Mouse (Mus musculus): ENCODE measurements around the gene Cacng8. TPM values are rescaled to one million over a fixed set of nuclear protein-coding genes. Genes with fewer than 3 reads are reported as not detected.

Cacng8 gene
- polyA plus RNA-seq, 1 experiment from 2014 or later, result 0.10 TPM

GRCm38 (mm10) chr7:3366705-3367516 lies 23.6 kb upstream of the Cacng8 start:
- no peaks in the 10 kb centered on the region; the same call in none of the 2 replicates for H3K4me1 ChIP-seq (replicated peaks)
- WGBS (ENCODE audit: insufficient replicate concordance), result 3% methylated on average over 42 of the region's 42 CpGs
- no peak overlapping the region for H3K27ac ChIP-seq
- H3K4me2 ChIP-seq, result peak overlapping the region; percentile 4; the same call in 1 of the 2 replicates
- H3K36me3 ChIP-seq, result no peaks in the 10 kb centered on the region
- ATAC-seq (ENCODE audit: low read depth) (no peak), DNase-seq (no peak)
- no peak overlapping the region for H3K9ac ChIP-seq
- H3K27me3 ChIP-seq, result peaks cover 39% of the 10 kb centered on the region
- H3K4me3 ChIP-seq (replicated peaks), result no peak overlapping the region
- no peaks in the 10 kb centered on the region for H3K9me3 ChIP-seq (replicated peaks)

GRCm38 (mm10) chr7:3367569-3367968 lies 22.9 kb upstream of the Cacng8 start:
- Histone ChIP-seq H3K4me2 (0 out of 2 replicates have a peak overlapping the region, but pooled peaks have one; percentile 12), H3K4me3 (replicated peaks) (no peak overlapping the region), H3K9ac (no peak overlapping the region), H3K4me1 (replicated peaks) (no peaks in the 10 kb centered on the region; the same call in none of the 2 replicates), H3K27me3 (peaks cover 39% of the 10 kb centered on the region), H3K9me3 (replicated peaks) (no peaks in the 10 kb centered on the region), H3K36me3 (no peaks in the 10 kb centered on the region), H3K27ac (no peak overlapping the region)
- DNase-seq, result no peak
- 2% methylated on average over 10 of the region's 11 CpGs for WGBS (ENCODE audit: insufficient replicate concordance)
- ATAC-seq (ENCODE audit: low read depth), result no peak

DNA sequence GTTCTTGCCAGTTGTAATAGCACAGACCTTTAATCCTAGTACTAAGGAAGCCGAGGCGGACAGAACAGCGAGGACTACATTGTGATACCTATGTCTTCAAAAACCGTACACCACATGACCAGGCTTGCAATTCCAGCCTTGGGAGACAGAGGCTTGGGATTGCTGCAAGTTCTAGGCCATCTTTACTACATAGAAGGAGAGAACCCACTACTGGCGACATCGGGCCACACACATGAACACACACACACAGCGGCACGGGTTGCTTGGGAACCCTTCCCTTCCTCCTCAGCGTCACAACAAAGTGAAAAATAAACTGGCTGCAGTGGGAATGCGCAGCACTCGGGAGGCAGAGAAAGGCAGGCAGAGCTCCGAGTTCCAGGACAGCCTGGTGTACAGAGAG lies 22.2 kb upstream of the Cacng8 start:
- ATAC-seq (ENCODE audit: low read depth), result no peak

DNA sequence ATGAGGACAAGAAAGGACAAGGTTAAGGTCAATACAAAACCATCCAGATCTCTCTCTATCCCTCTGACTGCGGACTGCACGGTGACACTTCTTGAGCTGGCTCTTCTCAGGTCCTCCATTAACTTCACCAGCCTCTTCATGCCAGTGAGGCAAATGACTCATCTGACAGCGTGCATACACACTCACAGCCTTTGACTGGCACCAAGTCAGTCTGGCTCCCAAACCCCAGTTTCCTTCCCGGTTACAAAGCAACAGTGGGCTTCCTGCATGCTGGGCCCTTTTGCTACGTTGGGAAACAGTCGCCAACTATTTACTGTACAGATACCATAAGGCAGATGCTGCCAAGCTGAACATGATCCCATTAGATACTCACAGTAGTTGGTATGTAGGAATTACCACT lies 21.3 kb upstream of the Cacng8 start:
- H3K9me3 ChIP-seq (replicated peaks), result no peaks in the 10 kb centered on the region
- ATAC-seq (ENCODE audit: low read depth) (no peak), DNase-seq (no peak)
- H3K4me3 ChIP-seq (replicated peaks), result no peak overlapping the region
- no peak overlapping the region for H3K27ac ChIP-seq
- H3K4me2 ChIP-seq, result no peak overlapping the region
- peaks cover 39% of the 10 kb centered on the region for H3K27me3 ChIP-seq
- H3K4me1 ChIP-seq (replicated peaks), result no peaks in the 10 kb centered on the region; the same call in none of the 2 replicates
- H3K9ac ChIP-seq, result no peak overlapping the region
- no peaks in the 10 kb centered on the region for H3K36me3 ChIP-seq
- 39% methylated on average over 6 of the region's 6 CpGs for whole genome bisulfite sequencing (ENCODE audit: insufficient replicate concordance)

More for the DNA sequence above, 22.2 kb upstream of the Cacng8 start:
- Histone ChIP-seq H3K4me3 (replicated peaks) (no peak overlapping the region), H3K4me1 (replicated peaks) (no peaks in the 10 kb centered on the region; the same call in none of the 2 replicates), H3K9me3 (replicated peaks) (no peaks in the 10 kb centered on the region), H3K9ac (no peak overlapping the region), H3K27me3 (peaks cover 39% of the 10 kb centered on the region), H3K27ac (no peak overlapping the region), H3K36me3 (no peaks in the 10 kb centered on the region), H3K4me2 (no peak overlapping the region)
- DNase-seq, result no peak
- 21% methylated on average over 12 of the region's 12 CpGs for WGBS (ENCODE audit: insufficient replicate concordance)

DNA sequence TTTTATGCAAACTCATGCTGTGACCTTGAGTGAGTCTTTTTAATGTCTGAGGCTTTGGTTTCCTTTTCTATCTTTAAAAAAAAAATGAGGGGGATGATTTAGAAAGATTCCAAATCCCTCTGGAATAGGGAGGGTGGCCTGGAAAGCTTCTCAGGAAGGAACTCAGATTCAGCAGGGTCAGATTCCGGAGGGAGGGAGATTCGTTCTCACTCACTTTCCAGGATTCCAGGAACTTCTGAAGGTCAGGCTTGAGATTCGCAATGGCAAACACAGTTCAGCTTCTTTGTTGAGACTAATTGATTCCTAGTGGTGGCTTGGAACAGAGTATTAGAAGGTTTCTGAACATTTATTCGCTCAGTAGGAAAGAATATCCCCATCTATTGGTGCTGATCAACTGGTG lies 20.1 kb upstream of the Cacng8 start:
- Histone ChIP-seq H3K4me2 (no peak overlapping the region), H3K27me3 (peaks cover 33% of the 10 kb centered on the region), H3K4me3 (replicated peaks) (no peak overlapping the region), H3K36me3 (no peaks in the 10 kb centered on the region), H3K9me3 (replicated peaks) (no peaks in the 10 kb centered on the region), H3K9ac (no peak overlapping the region), H3K27ac (no peak overlapping the region), H3K4me1 (replicated peaks) (no peaks in the 10 kb centered on the region; the same call in none of the 2 replicates)
- ATAC-seq (ENCODE audit: low read depth), result no peak
- 42% methylated on average over 4 of the region's 4 CpGs for WGBS (ENCODE audit: insufficient replicate concordance)
- DNase-seq, result no peak

GRCm38 (mm10) chr7:3372376-3372775 lies 18.1 kb upstream of the Cacng8 start:
- no peaks in the 10 kb centered on the region; the same call in 1 of the 2 replicates for H3K4me1 ChIP-seq (replicated peaks)
- DNase-seq, result no peak
- H3K4me2 ChIP-seq, result no peak overlapping the region
- peaks cover 13% of the 10 kb centered on the region for H3K27me3 ChIP-seq
- no peak overlapping the region for H3K4me3 ChIP-seq (replicated peaks)
- H3K9me3 ChIP-seq (replicated peaks), result no peaks in the 10 kb centered on the region
- 56% methylated on average over 2 of the region's 2 CpGs for WGBS (ENCODE audit: insufficient replicate concordance)
- no peak for ATAC-seq (ENCODE audit: low read depth)
- H3K27ac ChIP-seq, result no peak overlapping the region
- H3K36me3 ChIP-seq, result no peaks in the 10 kb centered on the region
- no peak overlapping the region for H3K9ac ChIP-seq

DNA sequence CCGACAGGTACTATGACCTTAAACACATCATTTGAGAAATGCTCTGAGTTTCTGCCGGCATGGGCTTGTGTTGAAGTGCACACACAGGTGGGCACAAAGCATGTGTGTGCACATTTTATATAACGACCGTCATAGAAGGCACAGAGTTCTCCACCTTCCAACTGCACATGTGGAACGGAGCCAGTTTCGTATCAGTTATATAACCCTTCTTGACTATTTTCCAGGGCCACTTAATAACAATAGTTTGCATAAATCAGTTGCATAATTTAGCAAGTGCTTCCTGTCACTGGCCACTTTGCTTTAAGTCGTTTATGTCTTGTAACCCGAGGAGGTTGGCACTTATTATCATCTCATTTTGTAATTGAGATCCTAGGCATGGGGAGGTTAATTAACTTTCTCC lies 16.7 kb upstream of the Cacng8 start:
- no peak overlapping the region for H3K27ac ChIP-seq
- no peak overlapping the region for H3K9ac ChIP-seq
- WGBS (ENCODE audit: insufficient replicate concordance), result 72% methylated on average over 8 of the region's 8 CpGs
- H3K36me3 ChIP-seq, result no peaks in the 10 kb centered on the region
- H3K4me1 ChIP-seq (replicated peaks), result no peaks in the 10 kb centered on the region
- no peaks in the 10 kb centered on the region for H3K9me3 ChIP-seq (replicated peaks)
- no peak overlapping the region for H3K4me3 ChIP-seq (replicated peaks)
- ATAC-seq (ENCODE audit: low read depth), result no peak
- no peak overlapping the region for H3K4me2 ChIP-seq
- DNase-seq, result no peak
- no peaks in the 10 kb centered on the region for H3K27me3 ChIP-seq

- Histone ChIP-seq H3K9me3 (replicated peaks) (no peaks in the 10 kb centered on the region), H3K4me2 (no peak overlapping the region), H3K27ac (no peak overlapping the region), H3K4me1 (replicated peaks) (no peaks in the 10 kb centered on the region), H3K36me3 (no peaks in the 10 kb centered on the region), H3K4me3 (replicated peaks) (no peak overlapping the region), H3K27me3 (no peaks in the 10 kb centered on the region), H3K9ac (no peak overlapping the region)
- ATAC-seq (ENCODE audit: low read depth), result no peak
- DNase-seq, result no peak
- 29% methylated on average over 4 of the region's 4 CpGs for whole genome bisulfite sequencing (ENCODE audit: insufficient replicate concordance)
Measured at GRCm38 (mm10) chr7:3376831-3377230, 13.7 kb upstream of the Cacng8 start.

DNA sequence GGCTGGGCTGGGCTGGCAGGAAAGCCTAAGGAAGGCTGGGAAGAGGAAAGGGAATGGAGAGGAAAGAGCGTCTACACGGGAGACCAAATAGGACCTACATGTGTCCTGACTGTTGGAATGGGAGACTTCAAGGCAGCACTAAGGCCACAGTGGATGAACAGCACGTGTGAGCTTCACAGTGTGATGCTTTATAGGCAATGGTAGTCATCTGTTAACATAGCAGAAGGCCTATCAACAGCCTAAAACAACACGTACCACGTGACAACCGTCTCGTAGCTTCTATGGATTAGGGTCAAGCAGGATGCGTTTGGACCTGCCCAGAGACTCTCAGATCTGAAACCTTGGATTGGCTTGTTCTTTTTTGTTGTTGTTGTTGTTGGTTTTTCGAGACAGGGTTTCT lies 8.4 kb upstream of the Cacng8 start:
- H3K4me3 ChIP-seq (replicated peaks), result no peak overlapping the region
- no peak overlapping the region for H3K9ac ChIP-seq

GRCm38 (mm10) chr7:3384807-3385319 lies 5.6 kb upstream of the Cacng8 start:
- no peaks in the 10 kb centered on the region for H3K27me3 ChIP-seq
- no peaks in the 10 kb centered on the region for H3K9me3 ChIP-seq (replicated peaks)
- no peak for DNase-seq
- H3K9ac ChIP-seq, result no peak overlapping the region
- no peaks in the 10 kb centered on the region for H3K36me3 ChIP-seq
- H3K27ac ChIP-seq, result no peak overlapping the region
- no peaks in the 10 kb centered on the region for H3K4me1 ChIP-seq (replicated peaks)
- no peak overlapping the region for H3K4me2 ChIP-seq
- 58% methylated on average over 5 of the region's 5 CpGs for WGBS (ENCODE audit: insufficient replicate concordance)
- ATAC-seq (ENCODE audit: low read depth), result no peak
- H3K4me3 ChIP-seq (replicated peaks), result no peak overlapping the region

More for the DNA sequence above, 8.4 kb upstream of the Cacng8 start:
- no peak for ATAC-seq (ENCODE audit: low read depth)
- Histone ChIP-seq H3K27me3 (no peaks in the 10 kb centered on the region), H3K4me2 (no peak overlapping the region), H3K27ac (no peak overlapping the region), H3K4me1 (replicated peaks) (no peaks in the 10 kb centered on the region), H3K36me3 (no peaks in the 10 kb centered on the region), H3K9me3 (replicated peaks) (no peaks in the 10 kb centered on the region)
- no peak for DNase-seq
- WGBS (ENCODE audit: insufficient replicate concordance), result 60% methylated on average over 9 of the region's 9 CpGs

DNA sequence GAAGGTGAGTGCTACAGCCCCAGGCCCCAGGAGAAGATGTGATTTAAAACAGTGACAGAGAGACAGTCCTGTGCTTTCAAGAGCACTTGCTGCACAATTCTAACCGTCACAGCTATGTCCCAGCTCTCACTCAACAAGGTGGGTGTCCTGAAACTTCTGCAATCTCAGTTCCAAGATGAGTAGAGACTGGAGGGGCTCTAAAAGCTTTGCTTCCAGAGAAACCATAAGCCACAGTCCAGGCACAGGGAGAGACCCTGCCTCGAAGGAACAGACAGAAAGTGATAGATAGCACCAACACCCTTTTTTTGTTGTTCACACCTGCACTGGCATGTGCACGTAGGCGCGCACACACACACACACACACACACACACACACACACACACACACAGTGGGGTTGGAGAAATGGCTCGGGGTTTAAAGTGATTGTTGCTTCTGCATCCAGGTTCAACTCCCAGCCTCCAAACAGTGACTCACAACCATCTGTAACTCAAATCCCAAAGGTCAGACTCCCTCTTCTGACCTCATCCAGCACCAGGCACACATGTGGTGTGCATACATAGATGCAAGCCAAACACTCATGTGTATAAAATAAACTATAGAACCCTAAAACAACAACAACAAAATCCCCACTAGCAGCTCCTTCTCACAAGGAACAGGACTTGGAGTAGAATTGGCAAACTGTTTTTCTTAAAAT lies 4.3 kb upstream of the Cacng8 start:
- Histone ChIP-seq H3K9me3 (replicated peaks) (no peaks in the 10 kb centered on the region), H3K4me2 (no peak overlapping the region), H3K36me3 (no peaks in the 10 kb centered on the region), H3K4me1 (replicated peaks) (no peaks in the 10 kb centered on the region), H3K9ac (no peak overlapping the region), H3K4me3 (replicated peaks) (no peak overlapping the region), H3K27ac (no peak overlapping the region), H3K27me3 (no peaks in the 10 kb centered on the region; the same call in 1 of the 2 replicates)
- no peak for DNase-seq
- WGBS (ENCODE audit: insufficient replicate concordance), result 51% methylated on average over 6 of the region's 6 CpGs
- no peak for ATAC-seq (ENCODE audit: low read depth)

Data from liver, embryonic 13.5 days (tissue).